Mouse (Mus musculus) CH12.LX (cell line): Measurements from ENCODE around the gene Picalm. TPM values are rescaled to one million over a fixed set of nuclear protein-coding genes. Genes with fewer than 3 reads are reported as not detected.

ENCODE experiments used
- DNase-seq: peaks from one replicate; pipeline ENCODE4 v3.0.0-alpha.2; 2013; ENCODE audit errors: extremely low read depth
- H3K27ac ChIP-seq: 2 replicates; pipeline ENCODE4 v1.5.1; 2012; ENCODE audit warnings: low read depth, mild to moderate bottlenecking, control low read depth, moderate library complexity; ENCODE audit not compliant: insufficient read depth
- H3K27me3 ChIP-seq: replicated peaks from 2 replicates; pipeline ENCODE3; 2012; ENCODE audit warnings: inconsistent platforms
- H3K36me3 ChIP-seq, 2 experiments: replicated peaks in 1 of 2; 2 replicates each; pipeline versions ENCODE3 to v1.6.1; 2012; ENCODE audit warnings: inconsistent platforms in 1 of 2, low read length in 1 of 2, mild to moderate bottlenecking in 1 of 2, mixed read lengths in 1 of 2, moderate library complexity in 1 of 2; ENCODE audit not compliant: control insufficient read depth in 1 of 2, insufficient read depth in 1 of 2
- H3K4me1 ChIP-seq, 2 experiments: 2 replicates each; pipeline ENCODE4 v1.6.1; 2012; ENCODE audit warnings: inconsistent platforms in 1 of 2, moderate library complexity in 1 of 2; ENCODE audit not compliant: insufficient read depth in 2 of 2, control insufficient read depth in 1 of 2
- H3K4me2 ChIP-seq: 2 replicates; pipeline ENCODE4 v1.6.1; 2012; ENCODE audit warnings: low read depth, mild to moderate bottlenecking, control low read depth; ENCODE audit not compliant: poor library complexity, insufficient read depth, severe bottlenecking
- H3K4me3 ChIP-seq, 3 experiments: fragments of 150-350 bp in 1 of 3; sonication (generic) in 1 of 3; replicated peaks in 1 of 3; 2 replicates each; pipeline versions ENCODE3 to v1.5.1; 2011 to 2012; ENCODE audit warnings: low read depth in 2 of 3, low read length in 2 of 3, mild to moderate bottlenecking in 2 of 3, moderate library complexity in 2 of 3, control low read depth in 1 of 3, improper control_type of control experiment in 1 of 3, inconsistent platforms in 1 of 3, mixed read lengths in 1 of 3; ENCODE audit not compliant: poor library complexity in 1 of 3
- H3K79me2 ChIP-seq: replicated peaks from 2 replicates; pipeline ENCODE4 v1.6.1; 2012; ENCODE audit warnings: mild to moderate bottlenecking, moderate library complexity; ENCODE audit not compliant: control insufficient read depth, poor library complexity, insufficient read depth, severe bottlenecking; ENCODE audit errors: extremely low read depth
- H3K9ac ChIP-seq: 2 replicates; pipeline ENCODE4 v1.6.1; 2012; ENCODE audit warnings: low read depth, mild to moderate bottlenecking, control low read depth, moderate library complexity; ENCODE audit not compliant: insufficient read depth
- H3K9me3 ChIP-seq: replicated peaks from 2 replicates; pipeline ENCODE3; 2012; ENCODE audit warnings: low read length, inconsistent platforms, mixed read lengths
- CHD1 ChIP-seq: IDR thresholded peaks from 2 replicates; pipeline ENCODE4 v1.6.1; 2012; ENCODE audit warnings: low read depth, low read length, improper control_type of control experiment, inconsistent platforms
- CHD2 ChIP-seq: IDR thresholded peaks from 2 replicates; pipeline ENCODE4 v1.6.1; 2011; ENCODE audit warnings: low read length, improper control_type of control experiment
- E2F4 ChIP-seq: IDR thresholded peaks from 2 replicates; pipeline ENCODE4 v1.6.1; 2011; ENCODE audit warnings: low read depth, low read length, improper control_type of control experiment; ENCODE audit not compliant: insufficient replicate concordance
- ELF1 ChIP-seq: IDR thresholded peaks from 2 replicates; pipeline ENCODE4 v1.6.1; 2014; ENCODE audit warnings: low read depth, mild to moderate bottlenecking, inconsistent platforms, low read length, improper control_type of control experiment
- ETS1 ChIP-seq: conservative IDR thresholded peaks from 2 replicates; pipeline ENCODE4 v1.6.1; 2012; ENCODE audit warnings: low read depth, mild to moderate bottlenecking, inconsistent platforms, low read length, improper control_type of control experiment, moderate library complexity
- HCFC1 ChIP-seq: IDR thresholded peaks from 2 replicates; pipeline ENCODE4 v1.6.1; 2012; ENCODE audit warnings: low read depth, mild to moderate bottlenecking, inconsistent platforms, low read length, improper control_type of control experiment
- IRF4 ChIP-seq: IDR thresholded peaks from 2 replicates; pipeline ENCODE4 v1.6.1; 2014; ENCODE audit warnings: low read depth, mild to moderate bottlenecking, inconsistent platforms, low read length, improper control_type of control experiment
- MAFK ChIP-seq: IDR thresholded peaks from 2 replicates; pipeline ENCODE4 v1.6.1; 2011; ENCODE audit warnings: low read length, improper control_type of control experiment; ENCODE audit not compliant: insufficient replicate concordance
- MAX ChIP-seq: IDR thresholded peaks from 2 replicates; pipeline ENCODE4 v1.6.1; 2011; ENCODE audit warnings: low read length, improper control_type of control experiment
- MAZ ChIP-seq: IDR thresholded peaks from 2 replicates; pipeline ENCODE4 v1.6.1; 2012; ENCODE audit warnings: low read depth, mild to moderate bottlenecking, inconsistent platforms, low read length, improper control_type of control experiment, moderate library complexity
- MXI1 ChIP-seq: IDR thresholded peaks from 2 replicates; pipeline ENCODE4 v1.6.1; 2011; ENCODE audit warnings: mild to moderate bottlenecking, low read depth, low read length, improper control_type of control experiment
- NELFE ChIP-seq: IDR thresholded peaks from 2 replicates; pipeline ENCODE4 v1.6.1; 2011; ENCODE audit warnings: low read depth, low read length, improper control_type of control experiment
- PAX5 ChIP-seq: IDR thresholded peaks from 2 replicates; pipeline ENCODE4 v1.6.1; 2012; ENCODE audit warnings: low read length, inconsistent platforms, mixed read lengths
- POLR2A ChIP-seq: IDR thresholded peaks from 2 replicates; pipeline ENCODE4 v1.6.1; 2011; ENCODE audit warnings: low read depth, mild to moderate bottlenecking, improper control_type of control experiment, low read length
- RAD21 ChIP-seq: IDR thresholded peaks from 2 replicates; pipeline ENCODE4 v1.6.1; 2011; ENCODE audit warnings: low read depth, mild to moderate bottlenecking, low read length, improper control_type of control experiment, moderate library complexity
- RCOR1 ChIP-seq: conservative IDR thresholded peaks from 2 replicates; pipeline ENCODE4 v1.6.1; 2012; ENCODE audit warnings: low read depth, mild to moderate bottlenecking, inconsistent platforms, low read length, improper control_type of control experiment
- TBP ChIP-seq: conservative IDR thresholded peaks from 2 replicates; pipeline ENCODE4 v1.6.1; 2011; ENCODE audit warnings: low read depth, low read length, improper control_type of control experiment
- TCF12 ChIP-seq: IDR thresholded peaks from 2 replicates; pipeline ENCODE4 v1.6.1; 2014; ENCODE audit warnings: low read depth, mild to moderate bottlenecking, inconsistent platforms, low read length, improper control_type of control experiment
- UBTF ChIP-seq: IDR thresholded peaks from 2 replicates; pipeline ENCODE4 v1.6.1; 2012; ENCODE audit warnings: low read depth, mild to moderate bottlenecking, inconsistent platforms, low read length, improper control_type of control experiment, moderate library complexity
- USF1 ChIP-seq: IDR thresholded peaks from 2 replicates; pipeline ENCODE4 v1.6.1; 2014; ENCODE audit warnings: low read depth, mild to moderate bottlenecking, inconsistent platforms, low read length, improper control_type of control experiment
- ZKSCAN1 ChIP-seq: IDR thresholded peaks from 2 replicates; pipeline ENCODE4 v1.6.1; 2012; ENCODE audit warnings: low read depth, inconsistent platforms, low read length, improper control_type of control experiment, borderline replicate concordance
- ZMIZ1 ChIP-seq: IDR thresholded peaks from 2 replicates; pipeline ENCODE4 v1.6.1; 2012; ENCODE audit warnings: low read depth, mild to moderate bottlenecking, inconsistent platforms, low read length, improper control_type of control experiment
- ZNF384 ChIP-seq: IDR thresholded peaks from 2 replicates; pipeline ENCODE4 v1.6.1; 2012; ENCODE audit warnings: low read depth, low read length, improper control_type of control experiment, inconsistent platforms
- dilution Hi-C: fragments of 300-500 bp; cut with MboI; formaldehyde crosslinking; loops from 2 replicates; pipeline ENCODE4 v1.14.3; 2020; ENCODE audit warnings: low sequenced_read_pairs; ENCODE audit not compliant: extremely low pct_unique_long_range_greater_than_20kb, extremely low pct_ligation_motif_present
- in situ Hi-C: fragments of 300-500 bp; cut with MboI; formaldehyde crosslinking; loops from 3 replicates; pipeline ENCODE4 v1.14.3; 2019; ENCODE audit warnings: low sequenced_read_pairs, low pct_ligation_motif_present, low pct_unique_long_range_greater_than_20kb, mixed read lengths
- polyA plus RNA-seq: library from polyadenylated mRNA; unstranded; fragments of >175 nt; gene quantifications from 2 replicates; pipeline ENCODE4 v1.2.1, GENCODE M21; 2012; ENCODE audit warnings: low read depth; ENCODE audit not compliant: insufficient read length
- total RNA-seq, 2 experiments: library from RNA; depleted of rRNA; stranded (reverse); fragments of 300-350 nt in 1 of 2; fragments of >200 nt in 1 of 2; gene quantifications; 2 replicates each; pipeline ENCODE4 v1.2.3; 2012 to 2014

Picalm gene
- total and polyA plus RNA-seq, 3 experiments = 27.6 to 94.3 (median 53.4) TPM

- no peak for DNase-seq
- no peaks in the 10 kb centered on the region for H3K36me3 ChIP-seq
Measured at GRCm38 (mm10) chr7:90259899-90260298, 129.9 kb downstream of the Picalm start.

GRCm38 (mm10) chr7:90261902-90262599 lies 132.0 kb downstream of the Picalm start:
- H3K4me1 ChIP-seq = peaks cover 0 to 14% of the 10 kb centered on the region in 2 experiments; a peak in 2 of 4 replicates
- in situ Hi-C loops = loop anchor here (10.0 kb wide), 1 partner anchor 257 kb away; no protein-coding TSS in a partner anchor
- H3K4me3 ChIP-seq = no peak overlapping the region
- H3K27ac ChIP-seq = no peak overlapping the region
- H3K4me2 ChIP-seq = no peak overlapping the region; the same call in 1 of the 2 replicates
- dilution Hi-C loops = no loop called here
- no peak for DNase-seq
- no peaks in the 10 kb centered on the region for H3K79me2 ChIP-seq
- H3K9ac ChIP-seq = no peak overlapping the region
- H3K9me3 ChIP-seq = no peaks in the 10 kb centered on the region
- no peaks in the 10 kb centered on the region for H3K27me3 ChIP-seq
- TF ChIP-seq POLR2A = no peak
- TF ChIP-seq USF1 = no peak
- no peak for TF ChIP-seq ELF1
- no peak for TF ChIP-seq TCF12
- TF ChIP-seq PAX5 = no peak
- no peak for TF ChIP-seq RAD21
- TF ChIP-seq ZMIZ1 = no peak
- no peak for TF ChIP-seq MXI1
- no peak for TF ChIP-seq ZNF384
- no peak for TF ChIP-seq IRF4
- no peak for TF ChIP-seq ETS1
- TF ChIP-seq MAFK = no peak
- TF ChIP-seq CHD2 = no peak
- TF ChIP-seq ZKSCAN1 = no peak
- TF ChIP-seq MAZ = no peak
- TF ChIP-seq HCFC1 = no peak
- no peaks in the 10 kb centered on the region for H3K36me3 ChIP-seq

More at GRCm38 (mm10) chr7:90259899-90260298, 129.9 kb downstream of the Picalm start:
- H3K4me2 ChIP-seq = no peak overlapping the region
- H3K27ac ChIP-seq = no peak overlapping the region
- dilution Hi-C loops (no loop called here), in situ Hi-C loops (loop anchor here (10.0 kb wide), 1 partner anchor 255 kb away; no protein-coding TSS in a partner anchor)
- no peak overlapping the region for H3K9ac ChIP-seq
- no peaks in the 10 kb centered on the region for H3K27me3 ChIP-seq
- no peaks in the 10 kb centered on the region for H3K9me3 ChIP-seq
- peaks cover 0 to 9% of the 10 kb centered on the region in 2 experiments; a peak in 1 of 4 replicates for H3K4me1 ChIP-seq
- H3K79me2 ChIP-seq = no peaks in the 10 kb centered on the region
- no peak overlapping the region for H3K4me3 ChIP-seq
- TF ChIP-seq E2F4 (no peak), ELF1 (no peak), NELFE (no peak), MAFK (no peak), RAD21 (no peak), RCOR1 (no peak), TBP (no peak), MAX (no peak), MAZ (no peak), UBTF (no peak), CHD1 (no peak), POLR2A (no peak)
